Mouse (Mus musculus): Measurements from ENCODE around the gene Baiap2l1. TPM values are rescaled to one million over a fixed set of nuclear protein-coding genes. Genes with fewer than 3 reads are reported as not detected.
A peak's percentile ranks its signal among the peaks of the same experiment; 100 is the strongest.
"Not testable (repeated sequence)": the region's sequence is repeated elsewhere in the genome, so short reads cannot be mapped to it uniquely, and the experiment has no call there.

Baiap2l1 gene
- total RNA-seq, 2 experiments from 2014 or later = 6.3 to 8.0 TPM

DNA sequence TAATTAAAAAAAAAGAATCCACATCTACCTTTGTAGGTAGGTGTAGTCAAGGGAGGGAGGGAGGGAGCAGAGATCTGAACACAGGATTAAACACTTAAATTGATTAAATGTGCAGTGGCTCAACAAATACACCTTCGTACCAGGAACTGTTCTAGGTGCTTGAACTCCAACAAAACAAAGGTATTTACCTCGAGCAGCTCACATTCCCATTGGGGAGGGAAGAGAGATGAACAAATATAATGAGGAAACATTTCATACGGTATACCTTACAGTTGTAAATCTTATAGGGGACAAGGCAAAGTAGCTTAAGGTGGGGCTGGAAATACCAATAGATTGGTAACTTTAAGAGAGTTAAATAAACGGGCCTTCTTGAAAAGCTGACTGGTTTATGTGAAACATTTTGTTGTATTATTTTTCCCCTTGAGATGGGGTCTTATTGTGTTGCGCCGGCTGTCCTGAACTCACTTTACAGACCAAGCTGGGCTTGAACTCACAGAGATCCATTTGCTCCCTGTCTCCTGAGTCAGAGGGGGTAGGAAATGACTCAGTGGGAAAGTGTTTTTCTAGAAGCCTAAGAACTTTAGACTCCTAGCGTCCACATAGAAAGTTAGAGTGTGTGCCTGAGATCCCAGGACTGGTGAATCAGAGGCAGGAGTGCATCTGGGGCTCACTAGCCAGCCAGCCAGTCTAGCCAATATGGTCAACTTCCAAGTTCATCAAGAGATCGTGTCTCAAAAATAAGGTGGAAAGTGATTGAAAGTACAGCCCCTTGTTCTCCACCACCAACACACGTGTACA lies 5.5 kb downstream of the Baiap2l1 start:
- DNase-seq (ENCODE audit: low spot score in 2 of 2) = no peak

- DNase-seq (ENCODE audit: low spot score in 2 of 2) = no peak
Measured at GRCm38 (mm10) chr5:144351185-144351584, 6.7 kb downstream of the Baiap2l1 start.

DNA sequence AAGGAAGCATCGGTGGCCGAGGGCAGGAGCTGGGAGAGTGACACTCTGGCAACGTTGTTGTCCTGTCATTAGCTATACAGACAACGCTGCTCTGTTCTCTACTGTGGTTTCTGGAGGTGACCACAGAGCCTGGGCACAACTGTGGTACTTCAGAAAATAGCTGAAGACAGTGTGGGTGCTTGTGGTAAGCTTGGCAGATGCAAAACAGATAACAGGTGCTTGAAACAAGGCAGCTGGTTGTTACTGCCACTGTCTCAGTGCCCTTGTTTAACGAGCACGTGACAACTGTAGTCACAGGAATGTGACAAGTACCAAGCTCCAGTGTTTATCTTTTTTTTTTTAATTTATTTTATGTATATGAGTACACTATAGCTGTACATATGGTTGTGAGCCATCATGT lies 13.3 kb downstream of the Baiap2l1 start:
- DNase-seq (ENCODE audit: low spot score in 2 of 2) = no peak

- DNase-seq (ENCODE audit: low spot score in 2 of 2) = no peak
Measured at GRCm38 (mm10) chr5:144341085-144341484, 16.8 kb downstream of the Baiap2l1 start.

GRCm38 (mm10) chr5:144338787-144339186 lies 19.1 kb downstream of the Baiap2l1 start:
- DNase-seq (ENCODE audit: low spot score in 2 of 2) = no peak

GRCm38 (mm10) chr5:144335357-144335756 lies 22.6 kb downstream of the Baiap2l1 start:
- not testable (repeated sequence) for DNase-seq (ENCODE audit: low spot score in 2 of 2)

DNA sequence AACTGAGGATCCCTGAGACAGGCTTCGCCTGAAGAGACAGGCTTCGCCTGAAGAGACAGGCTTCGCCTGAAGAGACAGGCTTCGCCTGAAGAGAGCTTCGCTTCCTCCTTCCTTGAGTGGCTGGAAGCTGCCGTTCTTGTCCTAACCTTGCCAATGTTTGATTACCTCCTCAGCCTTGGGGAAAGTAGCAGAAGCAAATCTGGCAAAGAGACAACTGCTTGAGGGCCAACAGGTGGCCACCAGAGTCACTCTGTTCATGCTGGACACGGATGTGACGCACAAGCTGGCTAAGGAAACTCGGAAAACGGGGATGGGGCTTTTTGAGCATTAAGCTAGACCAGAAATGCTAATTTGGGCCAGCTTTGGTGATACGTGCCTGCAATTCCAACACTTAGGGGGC lies 23.9 kb downstream of the Baiap2l1 start:
- DNase-seq (ENCODE audit: low spot score in 2 of 2) = no peak

GRCm38 (mm10) chr5:144322717-144323116 lies 35.2 kb downstream of the Baiap2l1 start:
- DNase-seq (ENCODE audit: low spot score in 2 of 2) = no peak

DNA sequence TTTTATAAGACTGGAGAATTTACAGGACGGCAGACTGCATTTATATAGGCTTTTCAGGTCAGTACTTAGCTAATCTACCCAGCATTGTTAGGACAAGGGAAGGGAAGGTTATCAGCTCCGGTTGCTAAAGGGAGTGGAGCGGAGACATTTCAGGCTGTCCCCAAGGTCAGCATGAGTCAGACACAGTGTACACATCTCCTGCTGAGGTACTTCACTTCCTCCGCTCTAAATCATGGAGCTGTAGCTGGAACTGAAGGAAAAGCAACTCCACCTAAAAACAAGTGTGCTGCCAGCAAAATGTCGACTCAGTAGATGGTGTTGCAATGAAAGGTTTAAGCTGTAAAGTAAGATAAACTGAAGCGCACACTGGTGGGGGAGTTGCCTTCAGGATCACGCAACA lies 36.2 kb downstream of the Baiap2l1 start:
- DNase-seq (ENCODE audit: low spot score in 2 of 2) = peak in 1 of 2 experiments; percentile 22

GRCm38 (mm10) chr5:144318286-144318685 lies 39.6 kb downstream of the Baiap2l1 start:
- DNase-seq (ENCODE audit: low spot score in 2 of 2) = no peak

GRCm38 (mm10) chr5:144317426-144317825 lies 40.5 kb downstream of the Baiap2l1 start:
- DNase-seq (ENCODE audit: low spot score in 2 of 2) = no peak

- no peak for DNase-seq (ENCODE audit: low spot score in 2 of 2)
Measured at GRCm38 (mm10) chr5:144316442-144316841, 41.5 kb downstream of the Baiap2l1 start.

DNA sequence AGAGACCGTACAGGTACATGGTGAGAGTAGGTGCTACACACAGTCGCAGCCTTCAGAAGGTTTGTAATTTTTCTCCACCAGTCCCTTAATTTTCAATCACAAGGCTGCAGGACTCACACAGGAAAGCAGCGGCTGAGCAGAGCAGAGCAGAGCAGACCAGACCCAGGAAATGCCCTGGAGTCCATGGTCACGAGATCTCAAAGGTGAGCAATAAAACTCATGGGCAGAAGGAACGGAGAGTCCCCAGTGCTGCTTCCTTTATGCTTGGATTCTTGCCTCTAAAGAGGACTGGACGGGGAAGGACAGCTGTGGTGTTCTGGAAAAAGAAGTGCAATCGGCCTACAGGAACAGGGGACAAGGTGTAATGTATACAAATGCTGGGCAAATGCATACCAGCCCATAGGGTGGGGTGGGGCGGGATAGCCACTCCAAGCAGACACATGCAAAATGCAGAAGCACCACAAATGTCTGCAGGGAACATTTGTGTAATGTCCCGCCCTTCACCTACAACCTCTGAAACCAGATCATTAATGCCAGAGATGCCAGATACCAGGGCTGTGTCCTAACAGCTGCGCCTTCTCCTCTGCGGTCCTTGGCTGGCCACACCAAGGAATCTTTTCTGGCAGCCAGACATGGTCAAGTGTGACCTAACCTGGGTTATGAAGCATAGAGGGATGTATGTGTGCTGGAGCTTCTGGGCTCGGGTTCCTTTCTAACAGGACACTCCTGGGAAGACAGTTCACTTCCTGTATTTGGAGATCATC lies 43.0 kb downstream of the Baiap2l1 start:
- DNase-seq (ENCODE audit: low spot score in 2 of 2) = no peak

- no peak for DNase-seq (ENCODE audit: low spot score in 2 of 2)
Measured at GRCm38 (mm10) chr5:144313335-144313734, 44.6 kb downstream of the Baiap2l1 start.

DNA sequence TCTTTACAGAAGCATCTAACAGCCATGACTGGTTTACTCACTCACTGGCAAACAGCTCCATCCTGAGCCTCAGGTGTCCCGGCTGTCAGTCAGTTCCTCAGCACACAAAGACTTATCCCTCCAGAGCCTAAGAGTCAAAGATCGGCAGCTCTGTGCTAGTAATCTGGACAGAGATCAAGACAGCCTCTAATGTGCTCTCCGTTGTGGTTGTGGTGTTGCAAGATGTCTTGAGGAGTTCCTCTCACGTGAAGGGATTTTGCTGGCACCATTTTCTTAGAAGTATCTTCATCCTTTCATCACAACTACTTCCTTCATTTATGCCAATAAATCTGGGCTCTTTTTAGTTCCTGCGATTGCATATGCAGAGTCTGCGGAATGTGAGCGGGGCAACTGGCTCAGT lies 45.7 kb downstream of the Baiap2l1 start:
- DNase-seq (ENCODE audit: low spot score in 2 of 2) = no peak

- no peak for DNase-seq (ENCODE audit: low spot score in 2 of 2)
Measured at GRCm38 (mm10) chr5:144308929-144309328, 49.0 kb downstream of the Baiap2l1 start.

DNA sequence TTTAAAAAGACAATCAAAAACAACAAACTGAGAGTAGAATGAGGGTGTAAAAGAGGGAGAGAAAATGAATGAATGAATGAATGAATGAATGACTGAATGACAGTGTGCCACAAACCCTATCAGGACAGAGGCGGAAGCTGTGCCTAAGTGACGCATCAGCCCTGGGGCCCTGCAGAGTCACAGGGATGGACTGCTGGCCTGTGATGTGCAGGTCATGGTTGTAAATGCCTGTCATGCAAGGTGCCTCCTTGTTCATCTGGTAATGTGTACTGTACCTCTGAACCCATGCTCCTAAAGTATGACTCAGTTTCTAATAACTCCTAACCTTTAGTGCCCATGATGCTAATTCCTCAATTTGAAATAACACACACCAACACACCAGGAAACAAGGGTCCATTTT lies 54.8 kb downstream of the Baiap2l1 start:
- DNase-seq (ENCODE audit: low spot score in 2 of 2) = no peak

- DNase-seq (ENCODE audit: low spot score in 2 of 2) = no peak
Measured at GRCm38 (mm10) chr5:144296090-144296604, 61.8 kb downstream of the Baiap2l1 start.

DNA sequence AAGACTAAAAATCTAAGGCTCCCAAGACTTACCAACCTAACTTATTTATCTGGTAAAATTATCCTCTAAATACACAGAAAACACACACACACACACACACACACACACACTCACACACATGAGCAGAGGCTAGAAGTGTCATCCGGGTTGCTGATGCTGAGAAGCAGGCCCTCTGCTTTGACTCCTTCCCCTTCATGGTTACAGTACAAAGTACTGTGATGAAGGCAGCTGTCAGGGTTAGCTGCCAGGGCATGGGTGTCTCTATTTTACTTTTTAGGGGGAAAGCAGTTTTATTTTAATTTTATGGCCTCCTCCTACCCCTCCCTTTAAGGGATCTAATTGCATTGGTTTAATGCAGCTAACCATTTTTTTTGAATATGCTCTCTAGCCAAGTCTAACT lies 62.6 kb downstream of the Baiap2l1 start:
- no peak for DNase-seq (ENCODE audit: low spot score in 2 of 2)

DNA sequence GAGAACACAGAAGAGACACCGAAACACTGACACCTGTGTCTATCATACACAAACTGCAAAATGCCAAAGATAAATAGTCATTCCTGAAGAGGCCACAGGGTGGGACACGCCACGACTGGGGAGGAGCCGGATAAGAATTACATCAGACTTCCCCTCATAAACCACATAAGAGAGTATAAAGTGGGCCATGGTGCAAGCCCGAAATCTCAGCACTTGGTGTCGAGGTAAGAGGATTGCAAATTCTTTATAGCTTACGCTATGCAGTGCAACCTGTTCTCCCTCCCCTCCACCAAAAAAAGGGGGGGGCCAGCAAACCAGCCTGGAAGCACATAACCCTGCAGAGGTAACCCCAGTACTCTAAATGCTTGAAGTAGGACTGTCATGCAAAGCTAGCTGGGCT lies 63.0 kb downstream of the Baiap2l1 start:
- no peak for DNase-seq (ENCODE audit: low spot score in 2 of 2)

- DNase-seq (ENCODE audit: low spot score in 2 of 2) = no peak
Measured at GRCm38 (mm10) chr5:144289769-144290440, 68.0 kb downstream of the Baiap2l1 start.

DNA sequence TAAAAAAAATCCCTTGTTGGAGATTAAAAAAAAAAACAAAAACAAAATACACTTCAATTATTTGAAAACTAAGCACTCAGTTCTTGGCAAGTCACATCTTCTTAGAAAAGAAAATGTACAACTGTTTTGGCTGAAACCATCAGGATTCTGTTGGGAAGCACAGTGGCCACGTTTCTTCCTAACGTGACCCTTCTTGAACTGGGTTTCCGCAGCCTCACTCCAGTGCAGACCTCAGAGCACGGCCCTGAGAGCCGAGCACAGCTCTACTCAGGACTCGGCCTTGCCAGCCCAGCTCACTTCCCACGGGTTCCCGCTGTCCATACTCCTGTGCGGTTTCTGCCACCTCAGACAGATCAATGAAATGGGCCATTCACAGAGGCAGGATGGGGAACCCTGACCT lies 69.5 kb downstream of the Baiap2l1 start:
- no peak for DNase-seq (ENCODE audit: low spot score in 2 of 2)

Measured in adrenal gland, postnatal 4 days (tissue).